21 mouse cellular contexts compared by ENCODE assay signal in genomic region chr9:62125986-62126575, GRCm38 (mm10). TPM values are rescaled to one million over a fixed set of nuclear protein-coding genes. Genes with fewer than 3 reads are reported as not detected.
DNase-seq lines count a peak whose midpoint lies in the region; ATAC-seq and TF ChIP-seq lines count a peak whose summit lies in the region.
"Had no signal": no experiment of that assay in that cellular context is flagged by ENCODE, and none has a peak within 500 bp of the region (broad histone marks: within the 10 kb centered on the region; RNA-seq: fewer than 3 reads in every experiment).

No protein-coding gene starts in this region.

- WGBS in forebrain, embryonic 15.5 days = 65% methylated on average over 5 of the region's 5 CpGs
- 76% methylated on average over 5 of the region's 5 CpGs for WGBS in forebrain, embryonic 11.5 days
- WGBS in neural tube, embryonic 15.5 days = 78% methylated on average over 5 of the region's 5 CpGs
- WGBS in stomach, postnatal 0 days = 75% methylated on average over 5 of the region's 5 CpGs

- no peak for TF ChIP-seq EP300 in stomach, postnatal 0 days (optimal IDR thresholded peaks at IDR 0.05)

- no peak for DNase-seq in forebrain, embryonic 11.5 days (ENCODE audit: low spot score)
- DNase-seq in brain, adult 2 months (ENCODE audit: low read depth, low spot score) = peak; percentile 83
- DNase-seq in cerebellum, adult 8-10 months = peak; percentile 36
- peak; percentile 37 to 52 for DNase-seq in layer of hippocampus, adult 2 months (ENCODE audit: low spot score in 2 of 2)
- no peak for DNase-seq in adipocyte (ENCODE audit: low spot score)
- no peak for DNase-seq in stomach, postnatal 0 days (ENCODE audit: low spot score)
- DNase-seq: adrenal gland, postnatal 10 days; gastrocnemius, postnatal 14 days; heart, adult 2 months; kidney, adult 9 months; kidney, postnatal 36 days; liver, postnatal 0 days; lung, postnatal 36 days; retina, postnatal 1 day; right cerebral cortex, postnatal 4 days had no signal

- H3K4me3 ChIP-seq in forebrain, embryonic 15.5 days = no peak overlapping the region
- no peak overlapping the region for H3K4me3 ChIP-seq in forebrain, embryonic 11.5 days (ENCODE audit: low read depth, low read length)
- H3K4me3 ChIP-seq in layer of hippocampus, adult 2 months = no peak overlapping the region
- no peak overlapping the region for H3K4me3 ChIP-seq in neural tube, embryonic 15.5 days (replicated peaks)
- H3K4me3 ChIP-seq in stomach, postnatal 0 days (ENCODE audit: low read depth, low read length) = no peak overlapping the region
- H3K4me3 ChIP-seq: heart, adult 2 months; hindbrain, embryonic 12.5 days; limb, embryonic 15.5 days; midbrain, embryonic 12.5 days; myocyte had no signal

- H3K4me1 ChIP-seq in forebrain, embryonic 15.5 days = peaks cover 11% of the 10 kb centered on the region
- no peaks in the 10 kb centered on the region; the same call in 1 of the 2 replicates for H3K4me1 ChIP-seq in forebrain, embryonic 11.5 days (replicated peaks; ENCODE audit: control insufficient read depth, insufficient read depth, low read length)
- H3K4me1 ChIP-seq in neural tube, embryonic 15.5 days = peaks cover 12% of the 10 kb centered on the region
- no peaks in the 10 kb centered on the region for H3K4me1 ChIP-seq in stomach, postnatal 0 days (replicated peaks; ENCODE audit: control insufficient read depth, insufficient read depth)

- no peaks in the 10 kb centered on the region for H3K36me3 ChIP-seq in forebrain, embryonic 15.5 days
- no peaks in the 10 kb centered on the region for H3K36me3 ChIP-seq in forebrain, embryonic 11.5 days (ENCODE audit: control insufficient read depth, insufficient read depth, low read length)
- no peaks in the 10 kb centered on the region for H3K36me3 ChIP-seq in neural tube, embryonic 15.5 days
- no peaks in the 10 kb centered on the region for H3K36me3 ChIP-seq in stomach, postnatal 0 days (ENCODE audit: control insufficient read depth, insufficient read depth, low read length)
- H3K36me3 ChIP-seq: hindbrain, embryonic 12.5 days; limb, embryonic 15.5 days; midbrain, embryonic 12.5 days had no signal

- no peak for ATAC-seq in forebrain, embryonic 15.5 days (replicated peaks)
- no peak for ATAC-seq in forebrain, embryonic 11.5 days (replicated peaks; ENCODE audit: low FRiP score)
- ATAC-seq in neural tube, embryonic 15.5 days (ENCODE audit: low FRiP score) = no peak
- no peak for ATAC-seq in stomach, postnatal 0 days (ENCODE audit: low FRiP score, low TSS enrichment)
- ATAC-seq: liver, postnatal 0 days had no signal

- no peak overlapping the region for H3K4me2 ChIP-seq in forebrain, embryonic 15.5 days (replicated peaks)
- H3K4me2 ChIP-seq in forebrain, embryonic 11.5 days (ENCODE audit: low read depth, low read length, severe bottlenecking) = no peak overlapping the region
- no peak overlapping the region for H3K4me2 ChIP-seq in neural tube, embryonic 15.5 days
- H3K4me2 ChIP-seq in stomach, postnatal 0 days (replicated peaks; ENCODE audit: low read depth) = no peak overlapping the region
- H3K4me2 ChIP-seq: hindbrain, embryonic 12.5 days; limb, embryonic 15.5 days; midbrain, embryonic 12.5 days had no signal

- no peaks in the 10 kb centered on the region for H3K9me3 ChIP-seq in forebrain, embryonic 15.5 days
- H3K9me3 ChIP-seq in forebrain, embryonic 11.5 days (ENCODE audit: control insufficient read depth, low read length) = no peaks in the 10 kb centered on the region
- H3K9me3 ChIP-seq in neural tube, embryonic 15.5 days (replicated peaks) = no peaks in the 10 kb centered on the region
- no peaks in the 10 kb centered on the region for H3K9me3 ChIP-seq in stomach, postnatal 0 days (ENCODE audit: control insufficient read depth, low read length)
- H3K9me3 ChIP-seq: hindbrain, embryonic 12.5 days; limb, embryonic 15.5 days; midbrain, embryonic 12.5 days had no signal

- H3K9ac ChIP-seq in forebrain, embryonic 15.5 days (replicated peaks) = no peak overlapping the region
- no peak overlapping the region for H3K9ac ChIP-seq in forebrain, embryonic 11.5 days (ENCODE audit: low read length)
- no peak overlapping the region for H3K9ac ChIP-seq in neural tube, embryonic 15.5 days (replicated peaks)
- H3K9ac ChIP-seq in stomach, postnatal 0 days (ENCODE audit: low read length) = no peak overlapping the region
- H3K9ac ChIP-seq: hindbrain, embryonic 12.5 days; limb, embryonic 15.5 days; liver, postnatal 0 days; midbrain, embryonic 12.5 days had no signal

- 0 out of 2 replicates have a peak overlapping the region, but pooled peaks have one; percentile 34 for H3K27ac ChIP-seq in forebrain, embryonic 15.5 days (replicated peaks)
- no peak overlapping the region for H3K27ac ChIP-seq in forebrain, embryonic 11.5 days (ENCODE audit: low read depth, low read length)
- peak overlapping the region; percentile 71 for H3K27ac ChIP-seq in layer of hippocampus, adult 2 months
- no peak overlapping the region for H3K27ac ChIP-seq in neural tube, embryonic 15.5 days (replicated peaks)
- H3K27ac ChIP-seq in stomach, postnatal 0 days (replicated peaks) = no peak overlapping the region
- H3K27ac ChIP-seq: heart, adult 2 months; hindbrain, embryonic 12.5 days; limb, embryonic 15.5 days had no signal

- H3K27me3 ChIP-seq in forebrain, embryonic 15.5 days = no peaks in the 10 kb centered on the region
- H3K27me3 ChIP-seq in forebrain, embryonic 11.5 days (ENCODE audit: control insufficient read depth, insufficient read depth, low read length) = no peaks in the 10 kb centered on the region
- no peaks in the 10 kb centered on the region for H3K27me3 ChIP-seq in neural tube, embryonic 15.5 days (replicated peaks)
- H3K27me3 ChIP-seq in stomach, postnatal 0 days (ENCODE audit: control insufficient read depth, insufficient read depth, low read length) = no peaks in the 10 kb centered on the region
- H3K27me3 ChIP-seq: hindbrain, embryonic 12.5 days; limb, embryonic 15.5 days had no signal

- TF ChIP-seq CTCF in layer of hippocampus, adult 2 months (conservative IDR thresholded peaks at IDR 0.05) = no peak
- TF ChIP-seq CTCF in stomach, postnatal 0 days (IDR thresholded peaks at IDR 0.05; ENCODE audit: low read depth) = no peak

RNA-seq across cellular contexts. Expression of gene Glce, which starts 3.6 kb away (rescaled TPM):
- polyA plus RNA-seq in forebrain, embryonic 15.5 days (2015; fragmentation: Nextera tagmentation; extraction: Ambion mirVana) = 16.4 and 17.4 TPM in 2 replicates
- 18.4 and 19.5 TPM in 2 replicates for polyA plus RNA-seq in forebrain, embryonic 11.5 days (2014; fragmentation: Nextera tagmentation; extraction: Ambion mirVana)
- 10 to 100 TPM; 23.9 to 27.5 TPM for total RNA-seq in layer of hippocampus, adult 2 months (2021)
- polyA plus RNA-seq in neural tube, embryonic 15.5 days (2015; fragmentation: Nextera tagmentation; extraction: Ambion mirVana) = 20.0 and 22.1 TPM in 2 replicates
- 10.8 and 11.2 TPM in 2 replicates for polyA plus RNA-seq in stomach, postnatal 0 days (2015; fragmentation: Nextera tagmentation; extraction: Ambion mirVana)

Comparison
In these comparisons a context has a peak if more than half of its experiments do, and no peak if none do; other contexts are left out.
1. H3K27ac ChIP-seq: peak in forebrain, embryonic 15.5 days (single experiment) and layer of hippocampus, adult 2 months (single experiment); none in forebrain, embryonic 11.5 days (single experiment), neural tube, embryonic 15.5 days (single experiment) and stomach, postnatal 0 days (single experiment).
2. DNase-seq: peak in brain, adult 2 months (single experiment), cerebellum, adult 8-10 months (single experiment) and layer of hippocampus, adult 2 months (2 of 2); none in forebrain, embryonic 11.5 days (single experiment), adipocyte (single experiment) and stomach, postnatal 0 days (single experiment).